Mouse (Mus musculus): ENCODE results near the gene Hecw2. TPM values are rescaled to one million over a fixed set of nuclear protein-coding genes. Genes with fewer than 3 reads are reported as not detected.

The Hecw2 gene
- polyA plus RNA-seq, 1 experiment: not detected

DNA sequence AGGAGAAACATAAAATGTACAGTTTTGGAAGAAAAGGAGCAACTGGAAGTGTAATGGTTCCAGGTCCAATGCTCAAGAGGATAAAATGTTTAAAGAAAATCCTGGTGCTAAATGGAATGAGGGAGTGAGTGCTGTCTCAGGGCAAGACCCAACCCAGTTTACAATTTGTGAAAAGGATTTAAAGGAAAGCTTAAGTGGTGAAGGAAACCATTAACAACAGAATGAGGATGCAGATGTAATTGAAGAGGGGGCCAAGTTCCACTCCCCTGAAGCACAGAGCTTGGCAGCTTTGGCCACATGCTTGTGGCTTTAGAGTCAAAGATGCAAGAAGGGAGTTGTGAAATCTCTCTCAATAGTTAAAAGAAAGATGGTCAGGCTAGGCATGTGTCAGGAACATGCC is 142.2 kb downstream of the Hecw2 start:
- TF ChIP-seq GATA1 (IDR thresholded peaks at IDR 0.05; ENCODE audit: low read length): no peak

GRCm38 (mm10) chr1:54046923-54047322 is 148.0 kb downstream of the Hecw2 start:
- no peak for TF ChIP-seq GATA1 (IDR thresholded peaks at IDR 0.05; ENCODE audit: low read length)

- no peak for TF ChIP-seq GATA1 (IDR thresholded peaks at IDR 0.05; ENCODE audit: low read length)
These were observed 155.9 kb downstream of the Hecw2 start for GRCm38 (mm10) chr1:54039062-54039461.

DNA sequence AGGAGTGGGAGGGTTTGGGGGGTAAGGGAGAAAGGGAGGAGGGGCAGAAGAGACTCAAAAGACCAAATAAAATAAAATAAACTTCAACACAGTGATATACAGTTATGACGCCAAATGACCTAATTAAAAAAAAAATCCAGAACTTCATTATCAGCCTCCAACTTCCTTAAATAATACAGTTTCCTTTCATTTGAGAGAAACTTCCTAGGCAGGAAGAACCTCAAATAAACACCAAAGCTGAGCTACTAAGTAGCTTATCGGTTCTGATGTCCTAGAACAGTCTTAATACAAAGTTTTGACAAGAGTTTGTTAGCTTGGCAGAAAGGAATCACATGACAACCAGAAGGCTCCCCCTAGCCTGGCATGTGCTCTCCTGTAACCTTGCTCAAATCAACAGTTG is 177.3 kb downstream of the Hecw2 start:
- no peak for TF ChIP-seq GATA1 (IDR thresholded peaks at IDR 0.05; ENCODE audit: low read length)

- TF ChIP-seq GATA1 (IDR thresholded peaks at IDR 0.05; ENCODE audit: low read length): no peak
These were observed 179.2 kb downstream of the Hecw2 start for GRCm38 (mm10) chr1:54015739-54016138.

- TF ChIP-seq GATA1 (IDR thresholded peaks at IDR 0.05; ENCODE audit: low read length): no peak
These were observed 182.6 kb downstream of the Hecw2 start for GRCm38 (mm10) chr1:54012414-54012813.

GRCm38 (mm10) chr1:54009418-54010064 is 185.4 kb downstream of the Hecw2 start:
- no peak for TF ChIP-seq GATA1 (IDR thresholded peaks at IDR 0.05; ENCODE audit: low read length)

DNA sequence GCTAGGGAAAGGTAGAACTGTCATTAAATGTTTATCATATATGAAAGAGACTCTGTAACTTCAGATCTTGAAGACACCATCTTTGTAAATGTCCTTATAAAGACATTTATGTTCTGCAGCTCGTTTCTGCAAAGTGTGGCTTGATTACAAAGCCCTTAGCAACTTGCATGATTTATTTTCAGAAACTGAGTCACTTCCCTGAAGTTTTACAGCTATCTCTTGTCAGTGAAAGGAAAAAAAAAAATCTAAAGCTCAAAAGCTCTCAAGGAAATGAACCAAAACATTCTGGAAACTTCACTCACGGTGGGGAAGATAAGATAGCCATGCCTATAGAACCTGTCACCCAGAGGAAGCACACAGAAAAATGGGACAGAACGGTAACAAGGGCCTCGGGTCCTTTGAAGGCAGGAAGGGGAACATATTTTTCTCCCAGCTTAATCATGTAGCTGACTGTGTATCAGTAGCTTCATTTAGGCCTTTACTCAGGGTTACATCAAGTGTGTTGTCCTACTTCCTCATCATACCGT is 189.0 kb downstream of the Hecw2 start:
- no peak for TF ChIP-seq GATA1 (IDR thresholded peaks at IDR 0.05; ENCODE audit: low read length)

DNA sequence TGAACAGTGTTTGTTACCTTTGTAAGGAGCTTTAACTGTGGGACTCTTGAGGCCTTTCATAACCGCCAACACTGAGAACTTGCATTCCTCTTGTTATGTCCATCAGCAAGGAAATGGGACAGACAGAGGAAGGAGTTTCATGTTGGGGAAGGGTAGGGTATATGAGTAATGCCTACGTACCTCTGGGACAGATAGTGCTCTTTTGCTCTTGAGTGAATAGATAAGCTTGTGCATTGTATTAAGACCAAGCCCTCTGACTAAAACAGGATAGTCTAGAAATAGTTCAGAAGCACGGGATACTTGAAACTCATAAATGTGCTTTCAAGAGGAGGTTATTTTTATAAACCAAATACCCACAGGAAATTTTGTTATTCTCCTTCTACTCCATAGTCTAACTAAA is 191.7 kb downstream of the Hecw2 start:
- TF ChIP-seq GATA1 (IDR thresholded peaks at IDR 0.05; ENCODE audit: low read length): no peak

GRCm38 (mm10) chr1:54002077-54002476 is 192.9 kb downstream of the Hecw2 start:
- no peak for TF ChIP-seq GATA1 (IDR thresholded peaks at IDR 0.05; ENCODE audit: low read length)

- TF ChIP-seq GATA1 (IDR thresholded peaks at IDR 0.05; ENCODE audit: low read length): no peak
These were observed 197.7 kb downstream of the Hecw2 start for GRCm38 (mm10) chr1:53997239-53997638.

DNA sequence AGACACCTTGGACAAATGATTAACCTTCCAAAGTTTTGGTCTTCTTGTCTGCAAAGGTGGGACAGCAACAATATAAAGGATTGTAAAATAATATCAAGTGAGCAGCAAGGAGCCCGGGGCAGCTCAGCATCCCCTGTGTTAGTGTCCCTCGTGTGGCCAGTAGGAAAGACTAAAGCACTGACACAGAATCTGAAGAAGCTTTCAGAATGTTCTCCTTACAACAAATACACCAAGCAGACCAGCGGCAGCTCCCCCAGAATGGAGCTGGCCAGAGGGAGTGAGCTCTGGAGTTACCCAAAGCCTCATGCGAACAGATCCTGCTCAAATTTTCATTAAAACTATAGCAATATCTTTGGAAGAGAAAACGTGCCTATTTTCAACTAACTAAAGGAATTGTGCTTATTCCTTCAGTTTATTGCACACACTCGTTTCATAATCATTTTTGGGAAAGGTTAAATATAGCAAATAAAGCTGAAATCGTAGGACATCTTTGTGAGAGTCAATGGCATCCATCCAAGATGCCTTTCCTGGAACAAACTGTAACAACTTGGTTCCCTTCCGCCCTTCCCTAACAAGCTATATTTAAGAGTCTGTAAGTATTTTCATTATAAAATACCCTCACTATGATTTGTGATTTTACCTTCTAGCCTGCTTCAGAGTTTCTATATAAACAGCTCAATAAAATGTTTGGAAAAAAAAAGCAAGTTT is 208.6 kb downstream of the Hecw2 start:
- no peak for TF ChIP-seq GATA1 (IDR thresholded peaks at IDR 0.05; ENCODE audit: low read length)

DNA sequence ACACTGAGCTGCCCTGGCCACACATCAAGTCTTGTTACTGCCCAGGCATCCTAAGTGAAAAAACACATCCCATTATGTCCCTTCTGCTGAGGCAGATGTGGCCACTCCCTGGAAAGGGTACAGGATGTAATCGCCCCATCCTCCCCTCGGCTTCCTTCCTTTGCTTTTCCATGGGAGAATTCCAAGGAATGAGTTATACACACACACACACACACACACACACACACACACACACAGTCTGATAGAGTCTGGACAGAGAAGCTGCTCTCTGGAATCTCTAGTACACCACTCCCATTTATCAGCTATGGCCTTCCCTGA is 216.5 kb downstream of the Hecw2 start:
- TF ChIP-seq GATA1 (IDR thresholded peaks at IDR 0.05; ENCODE audit: low read length): no peak

DNA sequence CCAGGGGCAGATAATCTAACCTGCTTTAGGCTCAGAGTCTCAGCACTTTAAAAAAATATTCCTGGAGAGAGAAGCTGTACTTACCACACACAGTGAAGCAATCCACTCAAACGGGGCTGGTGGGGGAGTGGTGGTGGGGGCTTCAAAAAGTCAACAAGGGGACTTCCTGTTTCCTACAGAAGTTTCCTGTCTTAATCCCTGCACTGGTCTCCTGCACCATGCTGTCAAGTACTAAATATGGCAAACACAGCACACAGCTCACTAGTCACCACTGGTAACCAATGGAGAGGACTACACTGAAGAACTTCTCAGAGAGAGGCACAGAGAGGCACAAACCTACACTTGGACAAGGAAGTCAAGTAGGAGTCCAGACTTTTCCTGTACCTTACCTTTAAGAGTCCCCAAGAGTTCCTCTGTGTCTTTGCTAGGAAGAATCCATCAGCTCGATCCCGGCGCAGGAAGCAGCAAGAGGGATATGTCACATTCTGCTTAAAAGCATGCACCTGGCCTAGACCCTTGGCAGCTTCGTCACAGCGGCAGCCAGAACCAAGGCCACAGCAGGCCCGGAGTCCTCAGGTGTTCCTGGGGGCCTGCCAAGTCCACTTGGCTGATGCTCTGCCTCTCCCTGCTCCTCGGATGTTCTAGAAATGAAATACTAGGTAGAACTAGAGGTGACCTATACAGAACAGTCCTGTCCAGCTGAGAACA is 217.0 kb downstream of the Hecw2 start:
- TF ChIP-seq GATA1 (IDR thresholded peaks at IDR 0.05; ENCODE audit: low read length): no peak

DNA sequence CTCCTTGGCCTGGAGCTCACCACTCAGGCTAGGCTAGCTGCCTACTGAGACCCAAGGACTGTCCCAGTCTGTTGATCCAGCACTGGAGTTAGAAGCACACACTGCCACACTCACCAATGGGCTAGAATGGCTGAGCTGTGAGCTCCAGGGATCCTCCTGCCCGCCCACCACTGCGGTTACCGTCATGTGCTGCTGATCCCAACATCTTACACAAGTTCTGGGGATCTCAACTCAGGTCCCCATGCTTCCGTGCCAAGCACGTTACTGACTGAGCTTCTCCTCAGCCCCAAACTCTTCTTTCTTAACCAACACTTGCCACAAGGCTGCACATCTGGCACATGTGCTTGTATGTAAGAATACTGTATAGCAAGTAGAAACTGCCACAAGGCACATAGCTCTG is 218.2 kb downstream of the Hecw2 start:
- no peak for TF ChIP-seq GATA1 (IDR thresholded peaks at IDR 0.05; ENCODE audit: low read length)

DNA sequence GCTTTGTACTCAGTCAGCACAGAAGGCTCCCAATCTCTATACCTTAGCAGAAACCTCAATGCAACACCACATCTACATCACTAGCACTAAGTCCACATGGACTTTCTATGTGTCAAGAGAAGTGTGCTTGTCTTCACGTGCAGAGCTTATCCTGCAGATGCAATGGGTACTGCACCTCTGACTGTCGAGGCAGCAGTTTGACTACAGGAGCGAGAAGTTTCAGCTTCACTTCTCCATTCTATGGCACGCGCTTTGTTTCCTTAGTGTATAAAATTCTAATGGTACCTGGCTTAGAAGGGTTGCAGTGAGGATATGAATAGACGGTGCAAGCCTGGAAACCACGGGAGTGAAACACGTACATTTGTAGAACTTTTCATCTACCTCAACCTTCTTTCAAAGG is 218.9 kb downstream of the Hecw2 start:
- TF ChIP-seq GATA1 (IDR thresholded peaks at IDR 0.05; ENCODE audit: low read length): no peak

DNA sequence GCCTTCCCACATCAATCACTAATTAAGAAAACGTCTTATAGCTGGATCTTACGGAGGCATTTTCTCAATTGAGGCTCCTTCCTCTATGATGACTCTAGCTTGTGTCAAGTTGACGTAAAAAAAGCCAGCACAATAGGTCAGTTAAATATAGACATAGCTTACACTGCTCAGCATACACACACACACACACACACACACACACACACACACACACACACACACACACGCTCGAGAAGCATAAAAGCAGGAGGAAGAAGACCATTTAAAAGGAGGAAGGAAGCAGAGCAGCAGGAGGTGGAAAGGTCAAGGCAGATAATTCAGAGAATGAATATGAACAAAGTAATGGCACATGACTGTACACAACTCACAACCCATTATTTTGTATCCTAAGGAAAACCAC is 220.0 kb downstream of the Hecw2 start:
- TF ChIP-seq GATA1 (IDR thresholded peaks at IDR 0.05; ENCODE audit: low read length): no peak
